Mouse (Mus musculus): ENCODE measurements around the gene Sit1.
A peak's percentile ranks its signal among the peaks of the same experiment; 100 is the strongest.
"Not testable (repeated sequence)": the region's sequence is repeated elsewhere in the genome, so short reads cannot be mapped to it uniquely, and the experiment has no call there.

Sit1 gene

DNA sequence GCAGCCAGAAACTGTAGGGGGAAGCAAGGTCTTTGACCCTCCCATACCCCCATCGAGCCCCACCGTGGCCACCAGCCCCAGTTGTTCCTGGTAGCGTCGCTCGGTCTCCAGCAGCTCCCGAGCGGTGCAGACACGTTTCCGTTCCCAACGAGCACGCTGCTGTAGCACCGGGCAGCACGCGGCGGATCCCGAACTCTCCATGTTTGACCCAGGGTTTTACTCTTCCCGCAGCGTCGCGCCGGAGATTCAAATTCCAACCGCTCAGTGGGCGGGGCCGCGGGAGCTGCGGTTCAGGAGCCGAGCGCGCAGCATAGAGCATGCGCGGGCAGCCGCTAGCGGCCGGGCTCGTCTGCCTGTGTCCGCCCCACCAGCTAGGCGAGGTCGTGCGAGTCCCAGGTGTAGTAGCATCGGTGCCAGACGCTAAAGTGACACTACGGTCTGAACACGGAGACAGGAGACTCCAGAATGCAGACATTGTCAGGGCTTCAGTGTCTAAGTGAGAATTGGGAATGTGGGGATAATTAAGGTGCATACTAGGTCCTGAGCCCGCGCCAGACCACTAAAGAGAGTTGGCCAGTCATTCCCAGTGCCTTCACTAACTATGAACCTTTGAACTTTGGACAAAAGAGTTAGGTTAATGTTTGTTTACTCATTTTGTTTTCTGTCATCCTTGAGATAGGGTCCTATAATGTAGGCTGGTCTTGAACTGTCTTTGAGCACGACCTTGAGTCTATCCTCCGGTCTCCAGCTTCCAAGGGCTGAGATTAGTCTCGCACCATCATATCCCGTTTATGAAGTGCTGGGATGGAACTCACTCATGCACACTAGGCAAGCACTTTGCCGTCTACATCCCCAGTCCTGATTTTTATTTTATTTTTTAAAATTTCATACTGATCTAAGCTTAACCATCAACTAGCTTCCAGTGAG, 16.1 kb upstream of the Sit1 start, which contains the start of gene Arhgef39:
TSS of gene Arhgef39 (minus strand) at position 289 of the 927 bp plus-strand sequence.
- DNase-seq: peak; percentile 81

GRCm38 (mm10) chr4:43498983-43499382, 15.4 kb upstream of the Sit1 start:
- DNase-seq: no peak

DNA sequence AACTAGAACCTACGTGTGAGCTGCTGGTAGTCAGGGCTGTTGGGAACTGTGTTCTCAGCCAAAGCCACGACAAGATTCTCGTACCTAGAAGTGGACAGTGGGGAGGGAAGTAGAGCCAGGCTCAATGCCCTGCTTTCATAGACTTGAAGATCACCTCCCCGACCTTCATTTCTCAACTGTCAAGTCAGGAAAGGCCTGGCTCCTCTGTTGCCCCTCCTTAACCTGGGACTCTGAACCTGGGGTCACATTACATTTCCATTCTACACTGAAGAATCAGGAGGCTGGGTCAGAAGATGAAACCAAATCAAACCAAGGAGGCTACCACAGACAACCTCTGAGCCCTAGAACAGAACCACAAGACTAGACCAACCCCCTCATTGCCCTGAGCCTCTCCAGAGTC, 14.4 kb upstream of the Sit1 start:
- no peak for DNase-seq

DNA sequence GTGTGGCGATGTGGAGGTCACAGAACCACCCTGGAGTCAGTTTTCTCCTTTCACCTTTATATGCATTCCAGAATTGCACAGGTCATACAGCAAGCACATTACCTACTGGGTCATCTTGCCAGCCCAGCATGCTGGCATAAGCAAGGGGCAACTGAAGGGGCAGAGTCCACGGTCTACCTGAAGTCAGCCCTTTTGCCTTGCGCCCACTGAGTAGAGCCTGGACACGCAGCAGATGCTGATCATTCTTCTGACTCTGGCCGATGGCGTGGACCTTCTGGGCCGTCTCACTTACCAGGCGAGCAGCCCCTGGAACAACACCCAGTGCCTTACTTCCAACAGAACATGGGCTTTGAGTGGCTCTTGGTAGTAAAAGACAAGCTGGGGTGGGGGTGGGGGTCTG, 13.9 kb upstream of the Sit1 start:
- DNase-seq: no peak

DNA sequence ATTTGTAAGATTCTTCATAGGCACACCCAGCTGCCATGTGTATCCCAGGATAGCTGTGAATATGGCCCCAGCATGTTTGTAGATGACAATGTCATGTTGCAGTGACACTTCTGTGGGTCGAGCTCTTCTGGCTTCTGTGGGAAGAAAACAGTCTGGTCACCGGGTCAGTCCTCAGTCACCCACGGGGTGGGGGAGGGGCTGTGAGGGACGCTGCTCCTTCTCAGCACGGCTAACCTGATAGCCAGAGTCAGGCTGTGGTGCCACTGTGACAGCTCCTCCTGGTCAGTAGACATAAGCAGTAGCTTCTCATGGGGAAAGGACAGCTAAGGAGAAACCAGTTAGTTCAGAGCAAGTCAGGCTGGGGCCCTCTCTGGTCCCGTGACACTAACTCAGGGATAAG, 13.1 kb upstream of the Sit1 start:
- no peak for DNase-seq

DNA sequence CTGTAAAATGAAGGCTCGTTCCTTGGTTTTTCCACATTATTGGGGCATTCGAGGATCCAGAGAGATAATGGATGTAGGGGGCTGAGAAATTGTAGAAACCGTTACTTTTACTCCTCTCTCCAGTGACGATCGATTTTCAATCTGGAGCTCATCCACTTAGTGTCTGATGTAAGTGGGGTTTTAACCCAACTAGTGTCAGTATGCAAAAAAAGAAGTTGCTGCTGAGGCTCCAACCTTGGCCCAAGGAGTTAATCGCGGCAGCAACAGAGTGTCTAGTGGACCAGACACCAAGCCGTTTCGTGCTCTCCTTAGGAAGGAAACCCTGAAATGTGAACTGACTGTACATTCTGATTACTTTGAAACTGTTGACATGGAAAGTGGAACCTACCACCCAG, 10.3 kb upstream of the Sit1 start:
- DNase-seq: no peak

DNA sequence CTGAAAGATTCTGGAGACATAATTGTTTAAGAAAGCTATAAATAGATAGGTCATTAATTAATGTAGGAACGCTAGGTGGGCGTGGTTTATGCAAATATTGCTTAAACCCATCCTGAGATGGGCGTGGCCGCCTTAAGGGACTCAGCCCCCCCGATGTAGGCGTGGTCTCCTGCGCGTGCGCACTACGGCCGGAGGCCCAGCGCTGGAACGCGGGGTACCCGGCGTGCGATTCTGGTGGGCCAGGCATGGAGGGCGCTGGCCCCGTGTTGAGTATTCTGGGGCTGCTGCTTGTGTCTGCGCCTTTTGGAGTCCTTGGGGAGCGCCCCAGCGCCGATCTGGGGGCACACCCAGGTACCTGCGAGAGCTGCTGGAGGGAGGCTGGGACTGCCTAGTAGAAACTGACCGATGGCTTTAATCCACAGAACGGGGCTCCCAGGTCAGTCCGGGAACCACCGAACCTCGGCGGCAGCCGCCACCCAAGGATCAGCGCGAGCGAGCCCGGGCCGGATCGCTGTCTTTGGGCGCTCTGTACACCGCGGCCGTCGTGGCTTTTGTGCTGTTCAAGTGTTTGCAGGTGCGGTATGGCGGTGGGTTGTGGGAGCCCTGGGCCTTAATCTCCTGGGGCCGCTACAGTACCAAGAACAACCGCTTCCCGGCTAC, 9.8 kb upstream of the Sit1 start:
- DNase-seq: peak; percentile 98

- peak; percentile 97 for DNase-seq
Measured at GRCm38 (mm10) chr4:43492821-43493185, 9.3 kb upstream of the Sit1 start, which contains the start of gene Ccdc107. Ccdc107 (plus strand) TSS chr4:43492900.

DNA sequence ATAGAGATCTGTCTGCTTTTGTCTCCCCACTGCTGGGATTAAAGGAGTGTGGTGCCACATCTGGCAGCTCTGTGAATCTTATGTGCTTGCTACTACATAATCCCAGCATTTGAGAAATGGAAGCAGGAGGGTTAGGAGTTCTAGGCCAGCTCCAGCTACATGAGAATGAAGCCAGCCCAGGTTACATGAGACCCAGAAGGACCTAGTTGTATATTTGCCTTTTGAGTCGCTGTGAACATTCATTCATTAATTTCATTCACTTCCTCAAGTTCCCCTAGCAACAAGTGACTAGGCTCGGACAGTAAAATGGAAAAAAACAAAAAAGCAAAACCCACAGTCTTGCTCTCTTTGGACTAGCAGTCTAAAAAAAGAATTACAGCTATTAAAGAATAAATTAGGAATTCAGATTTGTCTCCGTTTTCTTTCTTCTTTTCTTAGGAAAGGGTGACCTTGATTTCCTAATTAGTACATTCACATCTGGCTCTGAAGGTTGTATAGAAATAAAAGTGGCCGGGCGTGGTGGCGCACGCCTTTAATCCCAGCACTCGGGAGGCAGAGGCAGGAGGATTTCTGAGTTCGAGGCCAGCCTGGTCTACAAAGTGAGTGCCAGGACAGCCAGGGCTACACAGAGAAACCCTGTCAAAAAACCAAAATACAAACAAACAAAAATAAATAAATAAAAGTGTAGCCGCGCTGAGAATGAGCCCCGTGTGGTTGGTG, 8.7 kb upstream of the Sit1 start:
- DNase-seq: peak; percentile 74

DNA sequence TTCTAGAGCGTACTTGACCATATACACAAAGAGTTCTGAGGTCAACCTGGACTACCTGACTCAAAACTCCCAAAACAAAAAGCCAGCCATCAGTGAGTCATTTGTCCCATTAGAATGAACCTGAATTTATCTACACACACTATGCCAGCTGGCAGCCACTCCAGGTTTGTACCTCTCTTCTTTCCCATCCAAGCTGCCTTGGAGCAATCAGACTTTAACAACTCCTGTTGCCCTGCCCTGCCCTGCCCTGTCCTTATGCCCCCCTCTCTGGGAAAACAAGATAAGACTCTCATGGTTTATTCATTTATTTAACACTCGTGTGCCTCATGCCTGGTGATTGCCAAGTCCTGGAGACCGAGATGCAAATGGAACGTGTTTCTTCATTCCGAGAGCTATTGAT, 7.3 kb upstream of the Sit1 start:
- DNase-seq: no peak

GRCm38 (mm10) chr4:43489611-43490010, 6.1 kb upstream of the Sit1 start:
- no peak for DNase-seq

DNA sequence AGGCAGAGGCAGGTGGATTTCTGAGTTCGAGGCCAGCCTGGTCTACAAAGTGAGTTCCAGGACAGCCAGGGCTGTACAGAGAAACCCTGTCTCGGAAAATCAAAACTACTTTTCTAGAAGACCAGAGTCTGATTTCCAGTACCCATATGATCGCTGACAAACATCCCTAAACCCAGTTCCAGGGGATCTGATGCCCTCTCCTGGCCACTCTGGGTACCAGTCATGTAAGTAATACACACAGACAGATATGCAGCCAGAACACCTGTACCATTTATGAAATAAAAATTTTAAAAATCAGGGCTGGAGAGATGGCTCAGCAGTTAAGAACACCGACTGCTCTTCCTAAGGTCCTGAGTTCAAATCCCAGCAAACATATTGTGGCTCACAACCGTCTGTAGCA, 2.1 kb upstream of the Sit1 start:
- DNase-seq: not testable (repeated sequence)

GRCm38 (mm10) chr4:43482591-43482990, 943 bp downstream of the Sit1 start:
- DNase-seq: no peak

DNA sequence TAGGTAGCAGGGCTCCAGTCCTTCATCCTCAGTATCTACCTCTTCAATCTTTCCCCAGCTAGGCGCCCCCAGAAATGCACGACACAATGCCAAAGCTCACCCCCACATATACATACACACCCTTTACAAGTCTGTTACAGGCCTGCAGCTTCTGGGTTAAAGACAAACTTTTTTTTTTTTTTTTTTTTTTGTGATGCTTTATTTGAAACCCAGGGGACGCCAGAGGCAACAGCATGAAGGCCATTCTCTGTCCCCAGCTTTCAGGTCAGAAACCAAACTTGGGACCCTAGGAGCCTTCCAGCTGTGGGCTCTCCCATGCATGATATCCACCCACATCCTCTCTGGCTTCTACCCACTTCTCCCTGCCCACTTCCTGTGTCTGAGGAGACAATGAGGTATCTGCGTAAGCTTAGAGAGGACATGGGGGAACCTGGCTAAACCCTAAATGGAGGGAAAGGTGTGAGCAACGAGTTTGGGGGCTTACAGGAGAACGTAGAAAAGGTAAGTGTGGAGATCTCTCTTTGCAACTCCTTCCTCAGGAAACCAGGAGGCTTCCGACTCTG, 1.6 kb downstream of the Sit1 start:
- no peak for DNase-seq

DNA sequence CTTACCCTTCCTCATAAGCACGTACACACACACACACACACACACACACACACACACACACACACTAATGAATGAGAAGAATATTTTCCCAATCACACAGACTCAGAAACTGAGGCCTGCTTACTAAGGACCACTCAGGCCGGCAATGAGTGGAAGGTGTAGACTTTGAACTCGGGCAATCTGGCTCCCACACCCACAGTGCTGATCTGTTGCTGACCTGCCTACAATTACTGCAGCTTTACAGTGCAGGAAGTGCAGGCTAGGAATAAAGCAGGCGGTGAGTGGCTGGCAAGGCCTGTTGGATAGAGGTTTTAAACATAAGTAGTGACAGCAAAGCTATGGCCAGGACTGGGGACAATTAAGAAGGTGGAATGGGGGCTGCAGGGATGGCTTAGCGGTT, 2.5 kb downstream of the Sit1 start:
- DNase-seq: no peak

GRCm38 (mm10) chr4:43478906-43479832, 4.4 kb downstream of the Sit1 start:
- DNase-seq: no peak

DNA sequence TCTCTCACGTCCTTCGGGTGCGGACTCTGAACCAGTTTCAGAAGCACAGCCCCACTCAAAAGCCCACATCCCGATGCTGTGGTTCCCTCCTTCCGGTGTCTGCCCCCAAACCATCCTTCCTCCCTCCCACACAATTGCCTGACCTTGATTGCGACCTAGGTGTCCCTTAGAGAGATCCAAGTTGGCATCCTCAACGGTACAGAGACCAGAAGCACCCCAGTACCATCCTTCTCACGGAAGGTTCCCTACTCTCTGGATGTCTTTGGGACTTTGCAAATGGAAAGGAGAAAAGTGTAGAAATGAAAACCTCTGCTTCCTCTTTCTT, 5.0 kb downstream of the Sit1 start:
- DNase-seq: no peak

DNA sequence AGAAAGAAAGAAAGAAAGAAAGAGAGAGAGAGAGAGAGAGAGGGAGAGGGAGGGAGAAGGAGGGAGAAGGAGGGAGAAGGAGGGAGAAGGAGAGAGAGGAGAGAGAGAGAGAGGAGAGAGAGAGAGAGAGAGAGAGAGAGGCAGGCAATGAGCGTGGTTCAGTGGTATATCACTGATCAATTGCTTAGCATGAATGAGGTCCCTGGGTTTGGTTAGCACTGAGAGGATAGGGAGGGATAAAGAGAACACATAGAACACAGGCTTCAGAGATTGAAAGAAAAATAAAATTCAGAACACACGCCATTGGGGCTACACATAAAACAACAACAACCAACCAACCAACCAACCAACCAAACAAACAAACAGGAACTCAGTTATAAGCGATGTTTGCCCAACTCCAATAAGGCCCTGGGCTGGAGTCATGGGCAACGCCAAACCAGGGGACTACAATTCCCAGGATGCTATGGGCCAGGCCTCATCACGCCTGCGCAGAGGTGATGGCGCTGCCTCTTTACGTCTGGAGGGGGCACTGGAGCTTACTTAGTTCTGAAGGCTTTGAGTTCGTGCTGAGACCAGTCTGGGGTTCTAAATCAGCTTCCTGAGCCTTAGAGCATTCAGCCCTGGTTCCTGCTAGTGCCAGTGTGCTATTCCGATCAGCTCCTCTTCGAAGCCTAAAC, 5.5 kb downstream of the Sit1 start:
- DNase-seq: peak; percentile 92

- DNase-seq: no peak
Measured at GRCm38 (mm10) chr4:43476604-43477003, 6.9 kb downstream of the Sit1 start.

DNA sequence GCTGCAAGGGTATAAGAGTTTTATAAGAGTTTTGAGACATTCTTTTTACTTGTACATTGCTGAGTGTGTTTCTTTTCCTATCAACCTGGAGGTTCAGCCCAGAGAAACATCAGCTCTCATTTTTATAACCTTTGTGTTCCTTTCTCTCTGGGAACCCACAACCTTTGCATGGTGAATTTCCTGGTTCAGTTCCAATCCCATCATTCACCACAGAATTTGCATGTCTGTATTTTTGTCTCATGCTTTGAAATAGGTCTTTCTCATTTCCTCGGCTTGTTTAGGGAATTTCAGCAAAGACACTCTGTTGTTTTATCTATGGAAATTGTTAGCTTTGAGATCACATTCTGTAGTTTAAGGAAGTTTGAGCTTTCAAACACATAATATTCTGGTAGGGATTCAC, 9.9 kb downstream of the Sit1 start:
- no peak for DNase-seq

DNA sequence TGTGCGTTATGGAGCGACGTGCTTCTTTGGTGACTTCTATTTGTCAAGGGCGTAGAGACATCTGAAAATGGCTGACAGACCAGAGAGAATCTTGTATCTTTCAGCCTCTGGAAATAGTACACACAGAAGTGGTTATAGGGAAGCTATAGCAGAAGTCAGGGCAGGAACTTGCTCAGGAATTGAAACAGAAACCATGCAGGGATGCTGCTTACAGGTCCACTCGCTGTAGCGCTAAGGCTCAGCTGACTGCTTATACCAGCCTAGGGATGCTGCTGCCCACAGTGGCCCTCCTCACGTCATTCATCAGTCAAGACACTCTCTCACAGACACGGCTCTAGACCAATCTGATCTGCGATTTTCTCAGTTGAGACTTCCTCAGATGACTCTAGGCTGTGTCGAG, 13.2 kb downstream of the Sit1 start:
- DNase-seq: no peak

DNA sequence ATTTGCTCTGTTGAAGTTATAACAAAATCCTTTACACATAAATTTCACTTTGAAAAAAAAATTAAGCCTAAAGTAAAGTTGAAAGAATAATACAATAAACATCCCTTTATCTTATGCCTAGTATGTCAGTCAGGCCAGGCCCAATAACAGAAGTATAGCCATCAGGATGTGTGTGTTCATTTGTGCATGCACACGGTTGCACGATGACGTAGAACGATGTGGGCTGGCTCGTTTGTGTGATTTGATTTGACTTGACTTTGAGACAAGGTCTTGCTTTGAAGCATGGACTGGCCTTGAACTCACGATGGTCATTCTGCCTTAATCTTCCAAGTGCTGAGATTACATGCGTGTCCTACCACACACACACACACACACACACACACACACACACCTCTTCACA, 16.7 kb downstream of the Sit1 start:
- no peak for DNase-seq

Measured in cerebellum, adult 9-10 months (tissue).